Mouse (Mus musculus): Measurements from ENCODE around the gene Nup85. TPM values are rescaled to one million over a fixed set of nuclear protein-coding genes. Genes with fewer than 3 reads are reported as not detected.

Nup85 gene
- polyA plus RNA-seq, 1 experiment from 2014 or later, result 99.8 TPM

DNA sequence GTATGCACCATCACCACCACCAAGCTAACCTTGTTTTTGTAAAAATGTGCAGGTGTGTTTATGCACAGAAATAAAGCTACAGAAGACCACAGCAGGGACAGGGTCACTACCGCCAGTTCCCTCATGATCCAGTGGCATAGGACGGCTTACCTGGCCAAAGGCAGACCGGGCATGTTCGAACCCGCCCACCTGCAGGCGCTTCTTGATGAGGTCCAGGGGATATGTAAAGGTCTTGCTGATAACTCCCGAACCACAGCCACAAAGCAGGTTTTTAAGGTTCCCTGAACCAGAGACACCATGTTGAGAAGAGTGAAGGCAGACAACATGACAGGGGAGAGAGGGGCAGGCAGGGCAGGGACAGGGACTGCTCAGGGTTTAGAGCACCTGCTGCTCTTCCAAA lies 52.1 kb downstream of the Nup85 start:
- H3K4me3 ChIP-seq, result no peak overlapping the region
- peaks cover 5% of the 10 kb centered on the region; the same call in 1 of the 2 replicates for H3K27me3 ChIP-seq
- H3K4me1 ChIP-seq (replicated peaks), result peaks cover 21% of the 10 kb centered on the region
- H3K9me3 ChIP-seq, result no peaks in the 10 kb centered on the region
- ATAC-seq (ENCODE audit: low read depth), result no peak
- H3K9ac ChIP-seq, result no peak overlapping the region
- H3K4me2 ChIP-seq, result no peak overlapping the region
- H3K27ac ChIP-seq (replicated peaks), result no peak overlapping the region
- WGBS, result 96% methylated on average over 7 of the region's 7 CpGs
- peaks cover 63% of the 10 kb centered on the region for H3K36me3 ChIP-seq

GRCm38 (mm10) chr11:115616893-115617292 lies 52.7 kb downstream of the Nup85 start:
- H3K9me3 ChIP-seq, result no peaks in the 10 kb centered on the region
- H3K36me3 ChIP-seq, result peaks cover 66% of the 10 kb centered on the region
- no peak overlapping the region for H3K27ac ChIP-seq (replicated peaks)
- no peak for ATAC-seq (ENCODE audit: low read depth)
- peaks cover 5% of the 10 kb centered on the region; the same call in 1 of the 2 replicates for H3K27me3 ChIP-seq
- H3K4me1 ChIP-seq (replicated peaks), result peaks cover 17% of the 10 kb centered on the region
- H3K4me3 ChIP-seq, result no peak overlapping the region
- H3K9ac ChIP-seq, result no peak overlapping the region
- no peak overlapping the region for H3K4me2 ChIP-seq
- 85% methylated on average over 6 of the region's 6 CpGs for WGBS

- no peak overlapping the region for H3K27ac ChIP-seq (replicated peaks)
- H3K4me1 ChIP-seq (replicated peaks), result peaks cover 9% of the 10 kb centered on the region
- H3K4me3 ChIP-seq, result no peak overlapping the region
- peaks cover 5% of the 10 kb centered on the region; the same call in 1 of the 2 replicates for H3K27me3 ChIP-seq
- no peak overlapping the region for H3K9ac ChIP-seq
- H3K4me2 ChIP-seq, result no peak overlapping the region
- H3K9me3 ChIP-seq, result no peaks in the 10 kb centered on the region
- ATAC-seq (ENCODE audit: low read depth), result no peak
- peaks cover 77% of the 10 kb centered on the region for H3K36me3 ChIP-seq
- WGBS, result 87% methylated on average over 2 of the region's 2 CpGs
Measured at GRCm38 (mm10) chr11:115618001-115618400, 53.8 kb downstream of the Nup85 start.

- H3K4me3 ChIP-seq, result no peak overlapping the region
- H3K9me3 ChIP-seq, result no peaks in the 10 kb centered on the region
- 91% methylated on average over 16 of the region's 16 CpGs for WGBS
- H3K4me1 ChIP-seq (replicated peaks), result no peaks in the 10 kb centered on the region
- H3K27ac ChIP-seq (replicated peaks), result no peak overlapping the region
- peaks cover 84% of the 10 kb centered on the region for H3K36me3 ChIP-seq
- ATAC-seq (ENCODE audit: low read depth), result no peak
- H3K9ac ChIP-seq, result no peak overlapping the region
- no peak overlapping the region for H3K4me2 ChIP-seq
- peaks cover 3% of the 10 kb centered on the region; the same call in 1 of the 2 replicates for H3K27me3 ChIP-seq
Measured at GRCm38 (mm10) chr11:115618732-115619516, 54.7 kb downstream of the Nup85 start.

DNA sequence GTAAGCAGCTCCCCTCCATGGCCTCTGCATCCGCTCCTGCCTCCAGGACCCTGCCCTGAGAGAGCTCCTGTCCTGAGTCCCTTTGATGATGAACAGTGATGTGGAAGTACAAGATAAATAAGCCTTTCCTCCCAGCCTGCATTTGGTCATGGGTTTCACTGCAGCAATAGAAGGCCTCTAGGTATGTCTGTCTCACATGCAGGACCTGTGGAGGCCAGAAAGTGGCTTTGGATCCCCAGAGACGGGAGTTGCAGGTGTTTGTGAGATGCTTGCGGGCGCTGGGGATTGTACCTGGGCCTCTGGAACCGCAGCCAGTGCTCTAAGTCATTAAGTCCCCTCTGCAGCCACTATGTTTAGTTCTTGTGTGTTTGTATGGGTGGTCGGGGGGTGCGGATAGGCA lies 55.7 kb downstream of the Nup85 start:
- WGBS, result 92% methylated on average over 7 of the region's 7 CpGs
- H3K27me3 ChIP-seq, result no peaks in the 10 kb centered on the region
- no peak overlapping the region for H3K9ac ChIP-seq
- H3K9me3 ChIP-seq, result no peaks in the 10 kb centered on the region
- H3K27ac ChIP-seq (replicated peaks), result no peak overlapping the region
- ATAC-seq (ENCODE audit: low read depth), result no peak
- H3K4me2 ChIP-seq, result no peak overlapping the region
- peaks cover 78% of the 10 kb centered on the region for H3K36me3 ChIP-seq
- no peaks in the 10 kb centered on the region for H3K4me1 ChIP-seq (replicated peaks)
- H3K4me3 ChIP-seq, result no peak overlapping the region

DNA sequence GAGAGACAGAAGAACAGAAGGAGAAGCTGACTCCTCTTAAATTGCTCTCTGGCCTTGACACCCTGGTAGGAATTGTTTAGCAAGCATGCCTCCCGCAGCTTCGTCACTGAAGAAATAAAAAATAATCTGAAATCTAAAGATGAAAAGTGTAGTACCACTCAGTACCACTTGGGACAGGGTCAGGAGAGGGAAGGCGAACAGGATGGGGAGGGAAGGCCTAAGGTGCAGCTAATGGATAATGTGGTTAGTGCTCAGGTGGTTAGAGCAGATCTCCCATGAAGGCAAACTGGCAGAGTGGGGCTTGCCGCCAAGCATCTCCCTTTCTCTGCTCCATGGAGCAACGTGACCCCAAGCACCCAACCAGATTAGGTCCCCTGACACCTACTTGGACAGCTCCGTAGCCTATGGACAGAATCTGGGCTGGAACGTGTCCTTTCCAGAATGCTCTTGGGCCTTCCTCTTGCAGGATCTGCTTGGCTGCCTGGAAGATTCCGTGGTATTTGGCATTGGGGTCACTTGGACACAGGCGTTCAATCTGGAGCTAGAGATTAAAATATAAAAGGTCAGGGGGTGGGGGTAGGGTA lies 59.3 kb downstream of the Nup85 start:
- peaks cover 48% of the 10 kb centered on the region for H3K36me3 ChIP-seq
- H3K4me2 ChIP-seq, result no peak overlapping the region
- H3K4me1 ChIP-seq (replicated peaks), result peaks cover 19% of the 10 kb centered on the region
- H3K27me3 ChIP-seq, result no peaks in the 10 kb centered on the region
- no peaks in the 10 kb centered on the region for H3K9me3 ChIP-seq
- 80% methylated on average over 9 of the region's 9 CpGs for WGBS
- H3K4me3 ChIP-seq, result no peak overlapping the region
- no peak overlapping the region for H3K9ac ChIP-seq
- ATAC-seq (ENCODE audit: low read depth), result no peak
- H3K27ac ChIP-seq (replicated peaks), result no peak overlapping the region

DNA sequence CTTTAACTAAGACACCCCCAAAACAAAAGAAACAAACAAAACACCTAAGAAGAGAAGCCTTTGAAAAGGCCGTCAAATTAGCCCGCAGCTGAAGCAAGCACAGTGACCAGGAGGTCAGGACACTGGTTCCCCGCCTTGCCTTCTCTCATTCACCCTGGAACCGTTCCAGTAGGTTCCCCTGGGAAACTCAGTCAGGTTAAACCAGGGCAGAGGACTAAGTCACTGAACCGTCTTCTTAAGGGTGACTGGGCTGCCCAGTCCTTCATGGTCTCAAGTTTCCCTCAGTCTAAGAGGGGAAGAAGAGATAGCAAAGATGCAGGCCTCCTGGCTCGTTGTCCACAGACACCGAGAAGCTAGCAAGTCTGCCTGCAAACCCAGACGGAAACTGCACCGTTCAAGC lies 61.6 kb downstream of the Nup85 start:
- no peak for ATAC-seq (ENCODE audit: low read depth)
- H3K27ac ChIP-seq (replicated peaks), result no peak overlapping the region
- H3K4me2 ChIP-seq, result no peak overlapping the region
- peaks cover 27% of the 10 kb centered on the region for H3K36me3 ChIP-seq
- 85% methylated on average over 9 of the region's 9 CpGs for WGBS
- H3K9ac ChIP-seq, result no peak overlapping the region
- no peak overlapping the region for H3K4me3 ChIP-seq
- H3K27me3 ChIP-seq, result no peaks in the 10 kb centered on the region
- peaks cover 22% of the 10 kb centered on the region for H3K4me1 ChIP-seq (replicated peaks)
- H3K9me3 ChIP-seq, result no peaks in the 10 kb centered on the region

GRCm38 (mm10) chr11:115626824-115627616 lies 62.8 kb downstream of the Nup85 start:
- Histone ChIP-seq H3K36me3 (peaks cover 17% of the 10 kb centered on the region), H3K9ac (peak overlapping the region; percentile 81), H3K4me3 (peak overlapping the region; percentile 71), H3K9me3 (no peaks in the 10 kb centered on the region), H3K4me1 (replicated peaks) (peaks cover 22% of the 10 kb centered on the region), H3K4me2 (peak overlapping the region; percentile 90), H3K27ac (replicated peaks) (no peak overlapping the region), H3K27me3 (no peaks in the 10 kb centered on the region)
- 57% methylated on average over 11 of the region's 11 CpGs for WGBS
- no peak for ATAC-seq (ENCODE audit: low read depth)

- peak within 1 kb of the TSS; percentile 71 for H3K4me3 ChIP-seq
- peak within 1 kb of the TSS; percentile 81 for H3K9ac ChIP-seq
- peaks cover 8% of the 10 kb centered on the region for H3K36me3 ChIP-seq
- ATAC-seq (ENCODE audit: low read depth), result peak; percentile 100
- H3K4me2 ChIP-seq, result peak within 1 kb of the TSS; percentile 90
- H3K27ac ChIP-seq (replicated peaks), result peak within 1 kb of the TSS; percentile 30; the same call in 1 of the 2 replicates
- under 1% methylated on average over 47 of the region's 47 CpGs for WGBS
- H3K27me3 ChIP-seq, result no peaks in the 10 kb centered on the region
- peaks cover 22% of the 10 kb centered on the region for H3K4me1 ChIP-seq (replicated peaks)
- no peaks in the 10 kb centered on the region for H3K9me3 ChIP-seq
Measured at GRCm38 (mm10) chr11:115627705-115628464, 63.7 kb downstream of the Nup85 start, which contains the start of gene Slc25a19. Gene Slc25a19, minus strand, starts transcription at chr11:115628295.

GRCm38 (mm10) chr11:115628465-115629101 lies 64.3 kb downstream of the Nup85 start:
- Histone ChIP-seq H3K27me3 (no peaks in the 10 kb centered on the region), H3K4me3 (peak overlapping the region; percentile 71), H3K9me3 (no peaks in the 10 kb centered on the region), H3K9ac (peak overlapping the region; percentile 31; the same call in 1 of the 2 replicates), H3K27ac (replicated peaks) (no peak overlapping the region), H3K4me2 (peak overlapping the region; percentile 51), H3K36me3 (peaks cover 2% of the 10 kb centered on the region; the same call in 1 of the 2 replicates), H3K4me1 (replicated peaks) (peaks cover 22% of the 10 kb centered on the region)
- ATAC-seq (ENCODE audit: low read depth), result peak; percentile 26
- WGBS, result 55% methylated on average over 13 of the region's 13 CpGs
